Mouse (Mus musculus) limb, embryonic 15.5 days (tissue): ENCODE results near the gene Nav2. TPM values are rescaled to one million over a fixed set of nuclear protein-coding genes. Genes with fewer than 3 reads are reported as not detected.

Experiments used
- ATAC-seq: fragments of 200-750 bp; cut with Nextera tagmentation; 2 replicates; pipeline ENCODE4 v1.8.0; 2017; ENCODE audit warnings: low read depth, moderate TSS enrichment; ENCODE audit not compliant: insufficient number of reproducible peaks, low FRiP score, low TSS enrichment
- H3K27ac ChIP-seq: fragments of 300-500 bp; sonication (generic); 2 replicates; pipeline ENCODE4 v1.5.1; 2015; ENCODE audit warnings: moderate library complexity, mild to moderate bottlenecking, inconsistent platforms
- H3K27me3 ChIP-seq: fragments of 300-500 bp; sonication (generic); 2 replicates; pipeline ENCODE4 v1.6.1; 2015; ENCODE audit warnings: inconsistent platforms
- H3K36me3 ChIP-seq: fragments of 300-500 bp; sonication (generic); 2 replicates; pipeline ENCODE4 v1.6.1; 2015; ENCODE audit warnings: inconsistent platforms
- H3K4me1 ChIP-seq: fragments of 300-500 bp; sonication (generic); 2 replicates; pipeline ENCODE4 v1.6.1; 2015; ENCODE audit warnings: inconsistent platforms
- H3K4me2 ChIP-seq: fragments of 300-500 bp; sonication (generic); 2 replicates; pipeline ENCODE4 v1.6.1; 2015; ENCODE audit warnings: mild to moderate bottlenecking, inconsistent platforms
- H3K4me3 ChIP-seq: fragments of 300-500 bp; sonication (generic); 2 replicates; pipeline ENCODE4 v1.5.1; 2015; ENCODE audit warnings: mild to moderate bottlenecking, inconsistent platforms
- H3K9ac ChIP-seq: fragments of 300-500 bp; sonication (generic); 2 replicates; pipeline ENCODE4 v1.6.1; 2015; ENCODE audit warnings: inconsistent platforms
- H3K9me3 ChIP-seq: fragments of 300-500 bp; sonication (generic); 2 replicates; pipeline ENCODE4 v1.6.1; 2016; ENCODE audit warnings: inconsistent platforms
- WGBS: fragments of 180-500 bp; shearing (Covaris S2); methylation state at CpG from one replicate; pipeline ENCODE4 v1.1.7; 2015; 5-methylcytosine and 5-hydroxymethylcytosine counted together
- polyA plus RNA-seq: library from polyadenylated mRNA; unstranded; fragments of >200 nt; fragmentation: Nextera tagmentation; extraction: Ambion mirVana; gene quantifications from 2 replicates; pipeline ENCODE4 v1.2.1, GENCODE M21; 2015

Nav2 gene
- polyA plus RNA-seq, 1 experiment from 2014 or later: 17.3 TPM

- no peaks in the 10 kb centered on the region for H3K36me3 ChIP-seq
- H3K4me1 ChIP-seq: peaks cover 8% of the 10 kb centered on the region
- H3K9me3 ChIP-seq: no peaks in the 10 kb centered on the region
- peaks cover 41% of the 10 kb centered on the region for H3K27me3 ChIP-seq
- no peak overlapping the region for H3K4me2 ChIP-seq
- no peak for ATAC-seq
- 39% methylated on average over 20 of the region's 20 CpGs for WGBS
- no peak overlapping the region for H3K9ac ChIP-seq
- no peak overlapping the region for H3K27ac ChIP-seq
- no peak overlapping the region for H3K4me3 ChIP-seq
Observed at GRCm38 (mm10) chr7:49120935-49121691, 212.6 kb downstream of the Nav2 start.

- no peak for ATAC-seq
- peaks cover 41% of the 10 kb centered on the region for H3K27me3 ChIP-seq
- no peaks in the 10 kb centered on the region for H3K9me3 ChIP-seq
- WGBS: 68% methylated on average over 7 of the region's 7 CpGs
- H3K4me1 ChIP-seq: peaks cover 8% of the 10 kb centered on the region
- no peak overlapping the region for H3K27ac ChIP-seq
- no peak overlapping the region for H3K4me3 ChIP-seq
- H3K9ac ChIP-seq: no peak overlapping the region
- H3K4me2 ChIP-seq: no peak overlapping the region
- no peaks in the 10 kb centered on the region for H3K36me3 ChIP-seq
Observed at GRCm38 (mm10) chr7:49122498-49122897, 214.0 kb downstream of the Nav2 start.

- Histone ChIP-seq H3K27ac (no peak overlapping the region), H3K9me3 (no peaks in the 10 kb centered on the region), H3K9ac (no peak overlapping the region), H3K4me3 (no peak overlapping the region), H3K4me1 (peaks cover 4% of the 10 kb centered on the region), H3K36me3 (no peaks in the 10 kb centered on the region), H3K4me2 (no peak overlapping the region), H3K27me3 (peaks cover 28% of the 10 kb centered on the region)
- WGBS: 33% methylated on average over 3 of the region's 3 CpGs
- ATAC-seq: no peak
Observed at GRCm38 (mm10) chr7:49125545-49125944, 217.0 kb downstream of the Nav2 start.

GRCm38 (mm10) chr7:49128224-49128623 lies 219.7 kb downstream of the Nav2 start:
- H3K4me2 ChIP-seq: no peak overlapping the region
- 82% methylated on average over 8 of the region's 8 CpGs for WGBS
- no peaks in the 10 kb centered on the region for H3K9me3 ChIP-seq
- ATAC-seq: no peak
- no peak overlapping the region for H3K4me3 ChIP-seq
- no peak overlapping the region for H3K27ac ChIP-seq
- H3K9ac ChIP-seq: no peak overlapping the region
- no peaks in the 10 kb centered on the region for H3K36me3 ChIP-seq
- peaks cover 6% of the 10 kb centered on the region for H3K4me1 ChIP-seq
- H3K27me3 ChIP-seq: peaks cover 27% of the 10 kb centered on the region; the same call in 1 of the 2 replicates

GRCm38 (mm10) chr7:49132851-49133351 lies 224.4 kb downstream of the Nav2 start:
- Histone ChIP-seq H3K27ac (no peak overlapping the region), H3K4me3 (no peak overlapping the region), H3K4me2 (peak overlapping the region; percentile 25; the same call in 1 of the 2 replicates), H3K4me1 (peaks cover 9% of the 10 kb centered on the region), H3K27me3 (peaks cover 24% of the 10 kb centered on the region; the same call in 1 of the 2 replicates), H3K36me3 (no peaks in the 10 kb centered on the region), H3K9me3 (no peaks in the 10 kb centered on the region), H3K9ac (no peak overlapping the region)
- WGBS: 14% methylated on average over 10 of the region's 10 CpGs
- no peak for ATAC-seq

- H3K4me1 ChIP-seq: peaks cover 9% of the 10 kb centered on the region
- no peak overlapping the region for H3K4me3 ChIP-seq
- H3K9me3 ChIP-seq: no peaks in the 10 kb centered on the region
- H3K27ac ChIP-seq: no peak overlapping the region
- 0 out of 2 replicates have a peak, but pooled peaks cover 14% of the 10 kb centered on the region for H3K27me3 ChIP-seq
- no peaks in the 10 kb centered on the region for H3K36me3 ChIP-seq
- no peak for ATAC-seq
- no peak overlapping the region for H3K9ac ChIP-seq
- H3K4me2 ChIP-seq: no peak overlapping the region
- 67% methylated on average over 5 of the region's 5 CpGs for WGBS
Observed at GRCm38 (mm10) chr7:49134396-49134795, 225.9 kb downstream of the Nav2 start.

- no peak for ATAC-seq
- Histone ChIP-seq H3K4me3 (no peak overlapping the region), H3K4me2 (no peak overlapping the region), H3K9me3 (no peaks in the 10 kb centered on the region), H3K4me1 (no peaks in the 10 kb centered on the region), H3K36me3 (no peaks in the 10 kb centered on the region), H3K27ac (no peak overlapping the region), H3K27me3 (no peaks in the 10 kb centered on the region; the same call in 1 of the 2 replicates), H3K9ac (no peak overlapping the region)
- 90% methylated on average over 2 of the region's 2 CpGs for WGBS
Observed at GRCm38 (mm10) chr7:49139762-49140161, 231.2 kb downstream of the Nav2 start.

- Histone ChIP-seq H3K27me3 (no peaks in the 10 kb centered on the region; the same call in 1 of the 2 replicates), H3K4me2 (no peak overlapping the region), H3K27ac (no peak overlapping the region), H3K9me3 (no peaks in the 10 kb centered on the region), H3K9ac (no peak overlapping the region), H3K4me1 (peaks cover 11% of the 10 kb centered on the region), H3K36me3 (no peaks in the 10 kb centered on the region), H3K4me3 (no peak overlapping the region)
- no peak for ATAC-seq
- 70% methylated on average over 7 of the region's 7 CpGs for WGBS
Observed at GRCm38 (mm10) chr7:49143966-49144365, 235.4 kb downstream of the Nav2 start.

- ATAC-seq: no peak
- WGBS: 61% methylated on average over 22 of the region's 22 CpGs
- H3K27ac ChIP-seq: no peak overlapping the region
- H3K27me3 ChIP-seq: no peaks in the 10 kb centered on the region; the same call in 1 of the 2 replicates
- no peak overlapping the region for H3K4me3 ChIP-seq
- H3K36me3 ChIP-seq: no peaks in the 10 kb centered on the region
- peaks cover 11% of the 10 kb centered on the region for H3K4me1 ChIP-seq
- no peak overlapping the region for H3K4me2 ChIP-seq
- H3K9me3 ChIP-seq: no peaks in the 10 kb centered on the region
- no peak overlapping the region for H3K9ac ChIP-seq
Observed at GRCm38 (mm10) chr7:49145749-49146670, 237.5 kb downstream of the Nav2 start.

- H3K4me3 ChIP-seq: no peak overlapping the region
- no peaks in the 10 kb centered on the region for H3K4me1 ChIP-seq
- ATAC-seq: no peak
- H3K27ac ChIP-seq: no peak overlapping the region
- 58% methylated on average over 5 of the region's 5 CpGs for whole genome bisulfite sequencing
- H3K36me3 ChIP-seq: no peaks in the 10 kb centered on the region
- no peaks in the 10 kb centered on the region for H3K27me3 ChIP-seq
- no peaks in the 10 kb centered on the region for H3K9me3 ChIP-seq
- no peak overlapping the region for H3K4me2 ChIP-seq
- no peak overlapping the region for H3K9ac ChIP-seq
Observed at GRCm38 (mm10) chr7:49152297-49152696, 243.8 kb downstream of the Nav2 start.

GRCm38 (mm10) chr7:49152713-49153112 lies 244.2 kb downstream of the Nav2 start:
- ATAC-seq: no peak
- no peaks in the 10 kb centered on the region for H3K27me3 ChIP-seq
- no peak overlapping the region for H3K4me2 ChIP-seq
- no peak overlapping the region for H3K9ac ChIP-seq
- no peaks in the 10 kb centered on the region for H3K9me3 ChIP-seq
- WGBS: 68% methylated on average over 9 of the region's 9 CpGs
- no peak overlapping the region for H3K4me3 ChIP-seq
- no peak overlapping the region for H3K27ac ChIP-seq
- no peaks in the 10 kb centered on the region for H3K36me3 ChIP-seq
- H3K4me1 ChIP-seq: no peaks in the 10 kb centered on the region
